In genomic region chr5:73942950-73943349, GRCm38 (mm10) we compare ENCODE assay signal across 16 mouse cellular contexts.
DNase-seq lines count a peak whose midpoint lies in the region; ATAC-seq and TF ChIP-seq lines count a peak whose summit lies in the region.
"Had no signal": no experiment of that assay in that cellular context is flagged by ENCODE, and none has a peak within 500 bp of the region (broad histone marks: within the 10 kb centered on the region; RNA-seq: fewer than 3 reads in every experiment).

No protein-coding gene starts in this region.

- peak; percentile 24; the same call in 1 of the 2 replicates for ATAC-seq in hindbrain, embryonic 14.5 days (ENCODE audit: low FRiP score)
- no peak for ATAC-seq in hindbrain, embryonic 12.5 days (ENCODE audit: low FRiP score)
- ATAC-seq in Patski, result peak; percentile 78
- ATAC-seq: CD4-positive, CD25-positive, alpha-beta regulatory T cell, adult 4 months; intestine, embryonic 15.5 days had no signal

- WGBS in hindbrain, embryonic 14.5 days, result 24% methylated on average over 3 of the region's 3 CpGs
- 42% methylated on average over 3 of the region's 3 CpGs for WGBS in hindbrain, embryonic 12.5 days

- no peak for DNase-seq in hindbrain, embryonic 14.5 days (ENCODE audit: low spot score)
- peak; percentile 92 for DNase-seq in Patski (ENCODE audit: low read depth, low spot score)
- peak; percentile 85 for DNase-seq in brain, embryonic 14.5 days (ENCODE audit: low read depth)
- DNase-seq in cerebellum, postnatal 36 days, result peak; percentile 28 to 54
- no peak for DNase-seq in spleen, postnatal 36 days (ENCODE audit: low spot score in 2 of 2)
- DNase-seq in adrenal gland, adult (ENCODE audit: inconsistent age in 2 of 2, low spot score in 1 of 2), result no peak
- no peak for DNase-seq in urinary bladder, adult 18-20 months (ENCODE audit: low spot score in 2 of 2)
- DNase-seq: adrenal gland, postnatal 25 days; heart, postnatal 10 days; lung, postnatal 14 days; thymus, postnatal 36 days had no signal

- CTCF ChIA-PET in Patski (lab: Charles Lee), result no interaction called here

- no peaks in the 10 kb centered on the region for H3K36me3 ChIP-seq in hindbrain, embryonic 14.5 days (replicated peaks; ENCODE audit: control insufficient read depth, insufficient read depth)
- H3K36me3 ChIP-seq in hindbrain, embryonic 12.5 days, result no peaks in the 10 kb centered on the region
- H3K36me3 ChIP-seq: intestine, embryonic 15.5 days; midbrain, embryonic 12.5 days had no signal

- H3K4me3 ChIP-seq in hindbrain, embryonic 14.5 days (replicated peaks; ENCODE audit: low read length), result no peak overlapping the region
- H3K4me3 ChIP-seq in hindbrain, embryonic 12.5 days, result no peak overlapping the region
- H3K4me3 ChIP-seq: intestine, embryonic 15.5 days; midbrain, embryonic 12.5 days had no signal

- in situ Hi-C loops in Patski (cut with MboI; ENCODE audit: low pct_unique_long_range_greater_than_20kb), result no loop called here

- TF ChIP-seq CTCF in Patski (IDR thresholded peaks at IDR 0.05), result no peak
- TF ChIP-seq CTCF in brain, embryonic 14.5 days (IDR thresholded peaks at IDR 0.05; ENCODE audit: borderline replicate concordance, extremely low read depth, insufficient read depth, insufficient read length), result no peak

- no peaks in the 10 kb centered on the region for H3K9me3 ChIP-seq in hindbrain, embryonic 14.5 days (ENCODE audit: control insufficient read depth, low read length)
- H3K9me3 ChIP-seq in hindbrain, embryonic 12.5 days (replicated peaks), result no peaks in the 10 kb centered on the region
- H3K9me3 ChIP-seq: intestine, embryonic 15.5 days; midbrain, embryonic 12.5 days had no signal

- no peak for TF ChIP-seq POLR2A in brain, embryonic 14.5 days (IDR thresholded peaks at IDR 0.05; ENCODE audit: borderline replicate concordance, extremely low read depth, insufficient read depth, insufficient read length, poor library complexity, severe bottlenecking)

- POLR2A ChIA-PET in Patski (lab: Charles Lee), result no interaction called here

- no peak overlapping the region for H3K4me2 ChIP-seq in hindbrain, embryonic 14.5 days (replicated peaks)
- H3K4me2 ChIP-seq in hindbrain, embryonic 12.5 days (replicated peaks), result no peak overlapping the region
- H3K4me2 ChIP-seq: intestine, embryonic 15.5 days; midbrain, embryonic 12.5 days had no signal

- no peak overlapping the region for H3K27ac ChIP-seq in hindbrain, embryonic 14.5 days
- no peak overlapping the region for H3K27ac ChIP-seq in hindbrain, embryonic 12.5 days
- H3K27ac ChIP-seq: intestine, embryonic 15.5 days; midbrain, embryonic 12.5 days; stomach, postnatal 0 days had no signal

- no peaks in the 10 kb centered on the region for H3K27me3 ChIP-seq in hindbrain, embryonic 14.5 days (ENCODE audit: control insufficient read depth, insufficient read depth, low read length)
- H3K27me3 ChIP-seq in hindbrain, embryonic 12.5 days, result no peaks in the 10 kb centered on the region
- H3K27me3 ChIP-seq in Patski, result no peaks in the 10 kb centered on the region
- H3K27me3 ChIP-seq: intestine, embryonic 15.5 days had no signal

- H3K9ac ChIP-seq in hindbrain, embryonic 14.5 days, result no peak overlapping the region
- H3K9ac ChIP-seq in hindbrain, embryonic 12.5 days, result no peak overlapping the region
- H3K9ac ChIP-seq: intestine, embryonic 15.5 days; midbrain, embryonic 12.5 days had no signal

- H3K4me1 ChIP-seq in hindbrain, embryonic 14.5 days (replicated peaks; ENCODE audit: control insufficient read depth, insufficient read depth, low read length), result peaks cover 5% of the 10 kb centered on the region; the same call in 1 of the 2 replicates
- 0 out of 2 replicates have a peak, but pooled peaks cover 3% of the 10 kb centered on the region for H3K4me1 ChIP-seq in hindbrain, embryonic 12.5 days
- H3K4me1 ChIP-seq: intestine, embryonic 15.5 days had no signal

Comparison
In these comparisons a context has a peak if more than half of its experiments do, and no peak if none do; other contexts are left out.
1. DNase-seq: peak in Patski (single experiment), brain, embryonic 14.5 days (single experiment) and cerebellum, postnatal 36 days (2 of 2); none in hindbrain, embryonic 14.5 days (single experiment), spleen, postnatal 36 days (0 of 2), adrenal gland, adult (0 of 2) and urinary bladder, adult 18-20 months (0 of 2).